Mouse (Mus musculus) CH12.LX (cell line): Measurements from ENCODE around the gene Slc24a1. TPM values are rescaled to one million over a fixed set of nuclear protein-coding genes. Genes with fewer than 3 reads are reported as not detected.

Experiments used
- DNase-seq: peaks from one replicate; pipeline ENCODE4 v3.0.0-alpha.2; 2013; ENCODE audit errors: extremely low read depth
- H3K27ac ChIP-seq: 2 replicates; pipeline ENCODE4 v1.5.1; 2012; ENCODE audit warnings: low read depth, mild to moderate bottlenecking, control low read depth, moderate library complexity; ENCODE audit not compliant: insufficient read depth
- H3K27me3 ChIP-seq: replicated peaks from 2 replicates; pipeline ENCODE3; 2012; ENCODE audit warnings: inconsistent platforms
- H3K36me3 ChIP-seq, 2 experiments: replicated peaks in 1 of 2; 2 replicates each; pipeline versions ENCODE3 to v1.6.1; 2012; ENCODE audit warnings: inconsistent platforms in 1 of 2, low read length in 1 of 2, mild to moderate bottlenecking in 1 of 2, mixed read lengths in 1 of 2, moderate library complexity in 1 of 2; ENCODE audit not compliant: control insufficient read depth in 1 of 2, insufficient read depth in 1 of 2
- H3K4me1 ChIP-seq, 2 experiments: 2 replicates each; pipeline ENCODE4 v1.6.1; 2012; ENCODE audit warnings: inconsistent platforms in 1 of 2, moderate library complexity in 1 of 2; ENCODE audit not compliant: insufficient read depth in 2 of 2, control insufficient read depth in 1 of 2
- H3K4me2 ChIP-seq: 2 replicates; pipeline ENCODE4 v1.6.1; 2012; ENCODE audit warnings: low read depth, mild to moderate bottlenecking, control low read depth; ENCODE audit not compliant: poor library complexity, insufficient read depth, severe bottlenecking
- H3K4me3 ChIP-seq, 3 experiments: fragments of 150-350 bp in 1 of 3; sonication (generic) in 1 of 3; replicated peaks in 1 of 3; 2 replicates each; pipeline versions ENCODE3 to v1.5.1; 2011 to 2012; ENCODE audit warnings: low read depth in 2 of 3, low read length in 2 of 3, mild to moderate bottlenecking in 2 of 3, moderate library complexity in 2 of 3, control low read depth in 1 of 3, improper control_type of control experiment in 1 of 3, inconsistent platforms in 1 of 3, mixed read lengths in 1 of 3; ENCODE audit not compliant: poor library complexity in 1 of 3
- H3K79me2 ChIP-seq: replicated peaks from 2 replicates; pipeline ENCODE4 v1.6.1; 2012; ENCODE audit warnings: mild to moderate bottlenecking, moderate library complexity; ENCODE audit not compliant: control insufficient read depth, poor library complexity, insufficient read depth, severe bottlenecking; ENCODE audit errors: extremely low read depth
- H3K9ac ChIP-seq: 2 replicates; pipeline ENCODE4 v1.6.1; 2012; ENCODE audit warnings: low read depth, mild to moderate bottlenecking, control low read depth, moderate library complexity; ENCODE audit not compliant: insufficient read depth
- H3K9me3 ChIP-seq: replicated peaks from 2 replicates; pipeline ENCODE3; 2012; ENCODE audit warnings: low read length, inconsistent platforms, mixed read lengths
- BHLHE40 ChIP-seq: IDR thresholded peaks from 2 replicates; pipeline ENCODE4 v1.6.1; 2011; ENCODE audit warnings: mild to moderate bottlenecking, low read depth, low read length, improper control_type of control experiment
- CTCF ChIP-seq, 2 experiments: IDR thresholded peaks in 1 of 2; conservative IDR thresholded peaks in 1 of 2; 2 replicates each; pipeline ENCODE4 v1.5.1; 2011 to 2012; ENCODE audit warnings: low read depth in 2 of 2, low read length in 2 of 2, improper control_type of control experiment in 1 of 2, inconsistent platforms in 1 of 2, mild to moderate bottlenecking in 1 of 2, moderate library complexity in 1 of 2
- EP300 ChIP-seq: IDR thresholded peaks from 2 replicates; pipeline ENCODE4 v1.6.1; 2011; ENCODE audit warnings: low read length, improper control_type of control experiment
- IRF4 ChIP-seq: IDR thresholded peaks from 2 replicates; pipeline ENCODE4 v1.6.1; 2014; ENCODE audit warnings: low read depth, mild to moderate bottlenecking, inconsistent platforms, low read length, improper control_type of control experiment
- JUN ChIP-seq: IDR thresholded peaks from 2 replicates; pipeline ENCODE4 v1.6.1; 2011; ENCODE audit warnings: low read depth, mild to moderate bottlenecking, low read length, improper control_type of control experiment, moderate library complexity; ENCODE audit not compliant: insufficient read depth
- KAT2A ChIP-seq: IDR thresholded peaks from 2 replicates; pipeline ENCODE4 v1.6.1; 2012; ENCODE audit warnings: low read length, improper control_type of control experiment, inconsistent platforms; ENCODE audit not compliant: insufficient replicate concordance
- MAFK ChIP-seq: IDR thresholded peaks from 2 replicates; pipeline ENCODE4 v1.6.1; 2011; ENCODE audit warnings: low read length, improper control_type of control experiment; ENCODE audit not compliant: insufficient replicate concordance
- MAX ChIP-seq: IDR thresholded peaks from 2 replicates; pipeline ENCODE4 v1.6.1; 2011; ENCODE audit warnings: low read length, improper control_type of control experiment
- MEF2A ChIP-seq: IDR thresholded peaks from 2 replicates; pipeline ENCODE4 v1.6.1; 2014; ENCODE audit warnings: low read depth, mild to moderate bottlenecking, inconsistent platforms, low read length, improper control_type of control experiment, borderline replicate concordance
- MYC ChIP-seq: IDR thresholded peaks from 2 replicates; pipeline ENCODE4 v1.6.1; 2011; ENCODE audit warnings: low read depth, mild to moderate bottlenecking, improper control_type of control experiment, low read length
- NELFE ChIP-seq: IDR thresholded peaks from 2 replicates; pipeline ENCODE4 v1.6.1; 2011; ENCODE audit warnings: low read depth, low read length, improper control_type of control experiment
- PAX5 ChIP-seq: IDR thresholded peaks from 2 replicates; pipeline ENCODE4 v1.6.1; 2012; ENCODE audit warnings: low read length, inconsistent platforms, mixed read lengths
- SIN3A ChIP-seq: IDR thresholded peaks from 2 replicates; pipeline ENCODE4 v1.6.1; 2012; ENCODE audit warnings: low read length, improper control_type of control experiment, inconsistent platforms
- TBP ChIP-seq: conservative IDR thresholded peaks from 2 replicates; pipeline ENCODE4 v1.6.1; 2011; ENCODE audit warnings: low read depth, low read length, improper control_type of control experiment
- UBTF ChIP-seq: IDR thresholded peaks from 2 replicates; pipeline ENCODE4 v1.6.1; 2012; ENCODE audit warnings: low read depth, mild to moderate bottlenecking, inconsistent platforms, low read length, improper control_type of control experiment, moderate library complexity
- ZKSCAN1 ChIP-seq: IDR thresholded peaks from 2 replicates; pipeline ENCODE4 v1.6.1; 2012; ENCODE audit warnings: low read depth, inconsistent platforms, low read length, improper control_type of control experiment, borderline replicate concordance
- ZMIZ1 ChIP-seq: IDR thresholded peaks from 2 replicates; pipeline ENCODE4 v1.6.1; 2012; ENCODE audit warnings: low read depth, mild to moderate bottlenecking, inconsistent platforms, low read length, improper control_type of control experiment
- dilution Hi-C: fragments of 300-500 bp; cut with MboI; formaldehyde crosslinking; loops from 2 replicates; pipeline ENCODE4 v1.14.3; 2020; ENCODE audit warnings: low sequenced_read_pairs; ENCODE audit not compliant: extremely low pct_unique_long_range_greater_than_20kb, extremely low pct_ligation_motif_present
- in situ Hi-C: fragments of 300-500 bp; cut with MboI; formaldehyde crosslinking; loops from 3 replicates; pipeline ENCODE4 v1.14.3; 2019; ENCODE audit warnings: low sequenced_read_pairs, low pct_ligation_motif_present, low pct_unique_long_range_greater_than_20kb, mixed read lengths
- polyA plus RNA-seq: library from polyadenylated mRNA; unstranded; fragments of >175 nt; gene quantifications from 2 replicates; pipeline ENCODE4 v1.2.1, GENCODE M21; 2012; ENCODE audit warnings: low read depth; ENCODE audit not compliant: insufficient read length
- total RNA-seq, 2 experiments: library from RNA; depleted of rRNA; stranded (reverse); fragments of 300-350 nt in 1 of 2; fragments of >200 nt in 1 of 2; gene quantifications; 2 replicates each; pipeline ENCODE4 v1.2.3; 2012 to 2014

Slc24a1 gene
- total and polyA plus RNA-seq, 3 experiments: under 0.01 to 0.11 TPM; not detected in 1

DNA sequence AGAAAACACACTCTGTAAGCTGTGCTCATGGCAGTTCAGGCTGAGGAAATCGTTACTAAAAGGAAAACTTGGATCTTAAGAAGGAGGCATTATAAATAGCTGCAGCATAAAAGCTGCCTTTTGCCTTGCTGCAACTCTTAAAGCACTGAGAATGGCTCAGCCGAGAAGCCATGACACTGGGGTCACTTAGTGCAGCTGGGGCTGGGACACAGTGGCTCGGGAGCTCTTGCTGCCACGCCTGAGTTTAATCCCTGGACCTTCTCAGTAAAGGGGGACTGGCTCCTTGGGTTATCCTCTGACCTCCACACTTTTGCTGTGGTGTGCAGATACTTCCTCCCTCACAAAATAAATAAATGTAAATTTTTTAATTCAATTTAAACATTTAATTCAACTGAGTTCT, 48.5 kb downstream of the Slc24a1 start:
- H3K36me3 ChIP-seq: peaks cover 62 to 86% of the 10 kb centered on the region in 2 experiments

GRCm38 (mm10) chr9:64896605-64897004, 54.8 kb downstream of the Slc24a1 start:
- Histone ChIP-seq H3K27me3 (no peaks in the 10 kb centered on the region), H3K27ac (no peak overlapping the region), H3K9ac (no peak overlapping the region), H3K36me3 (peaks cover 69 to 82% of the 10 kb centered on the region in 2 experiments), H3K4me2 (no peak overlapping the region), H3K79me2 (peaks cover 9% of the 10 kb centered on the region; the same call in 1 of the 2 replicates), H3K4me3 (no peak overlapping the region), H3K4me1 (no peaks in the 10 kb centered on the region), H3K9me3 (no peaks in the 10 kb centered on the region)
- TF ChIP-seq MEF2A (no peak), CTCF (conservative IDR thresholded peaks at IDR 0.05 in 1 of 2, IDR thresholded peaks at IDR 0.05 in 1 of 2; ENCODE audit: low read depth in 2 of 2, low read length in 2 of 2) (no peak), EP300 (no peak), IRF4 (no peak), MYC (no peak), MAX (no peak), NELFE (no peak), TBP (no peak), UBTF (no peak), SIN3A (no peak)
- dilution Hi-C loops: no loop called here
- in situ Hi-C loops: no loop called here
- DNase-seq: no peak

More for the DNA sequence above, 48.5 kb downstream of the Slc24a1 start:
- Histone ChIP-seq H3K4me2 (no peak overlapping the region), H3K27me3 (no peaks in the 10 kb centered on the region), H3K4me3 (no peak overlapping the region)
- TF ChIP-seq JUN (no peak), MAFK (no peak), ZKSCAN1 (no peak), PAX5 (no peak), NELFE (no peak), CTCF (conservative IDR thresholded peaks at IDR 0.05 in 1 of 2, IDR thresholded peaks at IDR 0.05 in 1 of 2; ENCODE audit: low read depth in 2 of 2, low read length in 2 of 2) (no peak), EP300 (no peak), BHLHE40 (no peak), KAT2A (no peak), ZMIZ1 (no peak), TBP (no peak), IRF4 (no peak), UBTF (no peak)
- TF ChIP-seq, all 38 proteins: peak for 0
- in situ Hi-C loops: no loop called here
- Histone ChIP-seq H3K9ac (no peak overlapping the region), H3K4me1 (no peaks in the 10 kb centered on the region), H3K79me2 (peaks cover 14% of the 10 kb centered on the region), H3K9me3 (no peaks in the 10 kb centered on the region), H3K27ac (no peak overlapping the region)
- no peak for DNase-seq
- dilution Hi-C loops: no loop called here
